Mouse (Mus musculus): ENCODE results near the gene Slc35a1. TPM values are rescaled to one million over a fixed set of nuclear protein-coding genes. Genes with fewer than 3 reads are reported as not detected.

Slc35a1 gene
- total and polyA plus RNA-seq, 2 experiments from 2014 or later = 35.9 to 37.9 TPM

- DNase-seq (no peak), ATAC-seq (no peak)
- Histone ChIP-seq H3K27me3 (ENCODE audit: insufficient read depth, low read length) (no peaks in the 10 kb centered on the region), H3K27ac (ENCODE audit: low read depth, low read length) (no peak overlapping the region), H3K36me3 (ENCODE audit: insufficient read depth) (peaks cover 74% of the 10 kb centered on the region), H3K4me2 (ENCODE audit: low read depth) (no peak overlapping the region), H3K9ac (no peak overlapping the region), H3K4me1 (ENCODE audit: insufficient read depth) (no peaks in the 10 kb centered on the region), H3K9me3 (ENCODE audit: low read length) (no peaks in the 10 kb centered on the region), H3K4me3 (ENCODE audit: low read depth, low read length) (no peak overlapping the region)
- 93% methylated on average over 2 of the region's 2 CpGs for WGBS
- TF ChIP-seq CTCF (IDR thresholded peaks at IDR 0.05; ENCODE audit: low read depth) = no peak
These were observed 28.2 kb downstream of the Slc35a1 start for GRCm38 (mm10) chr4:34659012-34659411.

GRCm38 (mm10) chr4:34656101-34656500, 31.1 kb downstream of the Slc35a1 start:
- ATAC-seq (no peak), DNase-seq (no peak)
- Histone ChIP-seq H3K4me2 (ENCODE audit: low read depth) (no peak overlapping the region), H3K36me3 (ENCODE audit: insufficient read depth) (peaks cover 75% of the 10 kb centered on the region), H3K9me3 (ENCODE audit: low read length) (no peaks in the 10 kb centered on the region), H3K27me3 (ENCODE audit: insufficient read depth, low read length) (no peaks in the 10 kb centered on the region), H3K4me1 (ENCODE audit: insufficient read depth) (no peaks in the 10 kb centered on the region), H3K9ac (no peak overlapping the region), H3K27ac (ENCODE audit: low read depth, low read length) (no peak overlapping the region), H3K4me3 (ENCODE audit: low read depth, low read length) (no peak overlapping the region)
- WGBS = 95% methylated on average over 10 of the region's 10 CpGs
- TF ChIP-seq CTCF (IDR thresholded peaks at IDR 0.05; ENCODE audit: low read depth) = no peak

DNA sequence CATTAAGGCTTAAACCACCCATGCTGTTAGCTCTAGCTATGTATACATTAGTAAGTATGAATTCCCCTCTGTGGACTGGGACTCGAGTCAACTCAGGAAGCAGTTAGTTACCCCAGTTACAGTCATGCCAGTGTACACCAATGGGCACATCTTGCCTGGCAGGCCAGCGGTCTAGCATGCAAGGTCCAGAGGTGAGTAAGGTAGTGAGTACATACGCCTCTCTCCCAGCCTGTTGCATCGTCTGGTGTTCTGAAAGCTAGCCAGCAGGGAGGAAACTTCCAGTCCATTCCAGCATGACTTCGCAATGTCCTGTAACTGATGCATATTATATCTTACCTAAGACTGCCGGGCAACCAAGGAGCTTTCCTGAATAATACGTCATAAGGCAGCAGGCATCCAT, 34.1 kb downstream of the Slc35a1 start:
- Histone ChIP-seq H3K9me3 (ENCODE audit: low read length) (no peaks in the 10 kb centered on the region), H3K27me3 (ENCODE audit: insufficient read depth, low read length) (no peaks in the 10 kb centered on the region), H3K4me1 (ENCODE audit: insufficient read depth) (no peaks in the 10 kb centered on the region), H3K9ac (no peak overlapping the region), H3K4me3 (ENCODE audit: low read depth, low read length) (no peak overlapping the region), H3K27ac (ENCODE audit: low read depth, low read length) (no peak overlapping the region), H3K4me2 (ENCODE audit: low read depth) (no peak overlapping the region), H3K36me3 (ENCODE audit: insufficient read depth) (peaks cover 51% of the 10 kb centered on the region)
- DNase-seq = no peak
- 95% methylated on average over 7 of the region's 7 CpGs for WGBS
- no peak for TF ChIP-seq CTCF (IDR thresholded peaks at IDR 0.05; ENCODE audit: low read depth)
- no peak for ATAC-seq

- H3K9ac ChIP-seq = no peak overlapping the region
- H3K27me3 ChIP-seq (ENCODE audit: insufficient read depth, low read length) = no peaks in the 10 kb centered on the region
- ATAC-seq (no peak), DNase-seq (no peak)
- no peaks in the 10 kb centered on the region for H3K9me3 ChIP-seq (ENCODE audit: low read length)
- no peak overlapping the region for H3K27ac ChIP-seq (ENCODE audit: low read depth, low read length)
- H3K4me3 ChIP-seq (ENCODE audit: low read depth, low read length) = no peak overlapping the region
- no peak overlapping the region for H3K4me2 ChIP-seq (ENCODE audit: low read depth)
- TF ChIP-seq CTCF (IDR thresholded peaks at IDR 0.05; ENCODE audit: low read depth) = no peak
- peaks cover 41% of the 10 kb centered on the region for H3K36me3 ChIP-seq (ENCODE audit: insufficient read depth)
- H3K4me1 ChIP-seq (ENCODE audit: insufficient read depth) = no peaks in the 10 kb centered on the region
These were observed 42.5 kb downstream of the Slc35a1 start for GRCm38 (mm10) chr4:34644779-34645178.

- DNase-seq (no peak), ATAC-seq (no peak)
- 98% methylated on average over 3 of the region's 3 CpGs for WGBS
- Histone ChIP-seq H3K9me3 (ENCODE audit: low read length) (no peaks in the 10 kb centered on the region), H3K9ac (no peak overlapping the region), H3K4me2 (ENCODE audit: low read depth) (no peak overlapping the region), H3K27me3 (ENCODE audit: insufficient read depth, low read length) (no peaks in the 10 kb centered on the region), H3K4me3 (ENCODE audit: low read depth, low read length) (no peak overlapping the region), H3K36me3 (ENCODE audit: insufficient read depth) (peaks cover 26% of the 10 kb centered on the region), H3K4me1 (ENCODE audit: insufficient read depth) (no peaks in the 10 kb centered on the region), H3K27ac (ENCODE audit: low read depth, low read length) (no peak overlapping the region)
- no peak for TF ChIP-seq CTCF (IDR thresholded peaks at IDR 0.05; ENCODE audit: low read depth)
These were observed 46.5 kb downstream of the Slc35a1 start for GRCm38 (mm10) chr4:34640731-34641130.

DNA sequence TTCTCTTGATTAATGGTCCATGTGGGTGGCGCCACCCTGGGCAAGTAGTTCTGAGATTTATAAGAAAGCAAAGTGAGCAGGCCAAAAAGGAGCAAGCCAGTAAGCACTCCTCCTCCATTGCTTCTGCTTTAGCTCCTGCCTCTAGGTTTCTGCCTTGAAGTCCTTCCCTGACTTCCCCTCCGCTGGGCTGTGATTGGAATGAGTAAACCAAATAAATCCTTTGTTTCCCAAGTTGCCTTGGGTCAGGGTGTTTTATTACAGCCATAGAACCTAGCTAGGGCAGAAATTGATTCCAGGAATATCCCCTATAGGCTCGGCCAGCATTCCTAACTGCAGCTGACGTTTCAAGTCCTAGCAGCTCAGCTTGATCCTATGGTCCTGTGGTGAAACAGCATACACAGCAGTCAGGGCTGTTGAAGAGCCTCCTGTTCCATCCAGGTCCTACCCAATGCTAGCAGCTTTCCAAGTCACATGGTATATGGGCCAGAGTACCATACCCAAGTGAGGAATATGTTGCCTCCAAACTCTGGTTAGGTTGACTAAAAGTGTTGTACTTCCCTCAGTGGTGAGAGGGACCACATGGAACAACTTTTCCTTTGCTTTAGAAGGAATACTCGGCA, 47.4 kb downstream of the Slc35a1 start:
- Histone ChIP-seq H3K4me1 (ENCODE audit: insufficient read depth) (no peaks in the 10 kb centered on the region), H3K9ac (no peak overlapping the region), H3K36me3 (ENCODE audit: insufficient read depth) (peaks cover 25% of the 10 kb centered on the region), H3K9me3 (ENCODE audit: low read length) (no peaks in the 10 kb centered on the region), H3K4me2 (ENCODE audit: low read depth) (no peak overlapping the region), H3K4me3 (ENCODE audit: low read depth, low read length) (no peak overlapping the region), H3K27me3 (ENCODE audit: insufficient read depth, low read length) (no peaks in the 10 kb centered on the region), H3K27ac (ENCODE audit: low read depth, low read length) (no peak overlapping the region)
- ATAC-seq (no peak), DNase-seq (no peak)
- no peak for TF ChIP-seq CTCF (IDR thresholded peaks at IDR 0.05; ENCODE audit: low read depth)
- WGBS = 91% methylated on average over 5 of the region's 5 CpGs

DNA sequence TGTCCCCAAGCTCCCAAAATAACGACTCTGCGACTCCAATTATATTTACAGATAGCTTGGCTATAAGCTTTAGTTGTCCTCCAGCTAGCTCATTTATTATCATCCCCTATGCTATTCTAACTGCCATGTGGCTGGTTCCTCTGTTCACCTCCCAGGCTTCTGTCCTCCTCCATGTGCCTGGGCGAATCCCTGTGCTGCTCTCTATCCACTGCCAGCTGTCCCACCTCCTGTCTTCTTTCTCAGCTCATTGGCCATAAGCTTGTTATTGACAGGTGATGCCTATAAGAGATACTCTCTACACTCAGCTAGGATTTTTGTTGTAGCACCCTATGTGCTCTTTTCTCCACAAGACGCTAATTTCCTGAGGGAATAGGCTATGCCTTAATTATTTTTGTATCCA, 49.4 kb downstream of the Slc35a1 start:
- no peak overlapping the region for H3K9ac ChIP-seq
- no peak overlapping the region for H3K27ac ChIP-seq (ENCODE audit: low read depth, low read length)
- no peak for DNase-seq

More for the DNA sequence above, 49.4 kb downstream of the Slc35a1 start:
- H3K36me3 ChIP-seq (ENCODE audit: insufficient read depth) = peaks cover 33% of the 10 kb centered on the region
- ATAC-seq = no peak
- H3K9me3 ChIP-seq (ENCODE audit: low read length) = no peaks in the 10 kb centered on the region
- no peak overlapping the region for H3K4me3 ChIP-seq (ENCODE audit: low read depth, low read length)
- no peaks in the 10 kb centered on the region for H3K4me1 ChIP-seq (ENCODE audit: insufficient read depth)
- 78% methylated on average over 4 of the region's 4 CpGs for WGBS
- TF ChIP-seq CTCF (IDR thresholded peaks at IDR 0.05; ENCODE audit: low read depth) = no peak
- no peak overlapping the region for H3K4me2 ChIP-seq (ENCODE audit: low read depth)
- H3K27me3 ChIP-seq (ENCODE audit: insufficient read depth, low read length) = no peaks in the 10 kb centered on the region

All from forebrain, postnatal 0 days (tissue).